Mouse (Mus musculus) c-Kit-positive CD71-positive TER-119-positive erythroid progenitor cells, embryonic 14.5 days (primary cell): Measurements from ENCODE around the gene Dync1i2.

Source experiments
- DNase-seq: peaks from one replicate; pipeline ENCODE4 v3.0.0-alpha.2; 2013; ENCODE audit warnings: low spot score

Gene Dync1i2

DNA sequence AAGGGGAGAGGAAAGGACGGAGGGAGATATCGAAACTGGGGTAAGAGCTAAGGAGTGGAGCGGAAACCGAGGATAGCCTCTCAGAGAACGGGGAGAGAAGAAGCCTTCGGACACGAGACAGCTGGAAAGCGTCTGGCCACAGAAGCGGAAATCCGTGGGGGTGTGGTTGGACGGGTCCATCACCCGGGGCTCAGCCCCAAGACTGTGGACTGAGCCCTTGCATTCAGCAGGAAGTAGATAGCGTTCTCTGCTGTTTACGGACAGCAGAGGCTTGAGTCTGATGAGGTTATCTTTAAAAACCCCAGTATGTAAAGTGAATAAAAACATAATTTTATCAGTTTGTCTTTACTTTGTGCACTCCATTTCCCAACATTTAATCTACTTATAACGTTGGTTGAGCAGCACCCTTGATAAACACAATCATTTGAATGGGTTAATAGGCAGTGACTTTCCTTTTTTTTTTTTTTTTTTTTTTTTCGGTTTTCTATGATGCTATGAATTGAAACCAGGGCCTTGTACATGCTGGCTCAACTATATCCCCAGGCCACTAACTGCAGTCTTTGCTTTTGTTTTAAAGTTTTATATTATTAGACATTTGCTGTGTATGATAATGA, 7.6 kb upstream of the Dync1i2 start:
- no peak for DNase-seq

DNA sequence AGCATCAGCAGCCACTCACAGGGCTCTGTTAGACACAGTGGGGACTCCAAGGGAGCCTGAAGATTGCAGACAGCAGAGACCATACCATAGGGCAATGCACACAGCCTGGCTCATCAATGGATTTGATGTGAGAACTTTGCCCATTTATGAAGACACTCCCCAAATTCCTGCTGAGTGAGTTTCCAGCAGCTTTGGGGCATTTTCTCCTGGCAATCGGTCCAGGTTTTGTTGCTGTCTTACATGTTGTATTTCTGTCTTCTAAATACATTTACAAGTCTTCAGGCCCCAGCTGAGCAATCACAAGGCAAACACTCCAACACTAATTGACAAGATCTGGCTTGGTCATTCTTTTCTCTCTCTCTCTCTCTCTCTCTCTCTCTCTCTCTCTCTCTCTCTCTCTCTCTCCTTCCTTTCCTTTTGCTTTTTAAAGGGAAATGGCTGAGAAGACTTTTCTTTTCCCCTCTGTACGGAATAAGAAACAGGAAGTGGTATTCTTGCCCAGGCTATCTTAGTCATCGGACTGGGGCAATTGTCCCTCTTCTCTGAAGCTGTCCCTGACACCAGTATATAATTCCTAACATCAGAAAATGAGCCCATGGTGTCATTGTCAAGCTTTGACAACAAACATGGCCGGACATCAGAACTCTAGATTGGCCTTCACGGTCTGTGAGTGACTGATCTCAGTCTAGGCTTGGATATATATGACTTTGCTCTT, 2.3 kb upstream of the Dync1i2 start:
- no peak for DNase-seq

DNA sequence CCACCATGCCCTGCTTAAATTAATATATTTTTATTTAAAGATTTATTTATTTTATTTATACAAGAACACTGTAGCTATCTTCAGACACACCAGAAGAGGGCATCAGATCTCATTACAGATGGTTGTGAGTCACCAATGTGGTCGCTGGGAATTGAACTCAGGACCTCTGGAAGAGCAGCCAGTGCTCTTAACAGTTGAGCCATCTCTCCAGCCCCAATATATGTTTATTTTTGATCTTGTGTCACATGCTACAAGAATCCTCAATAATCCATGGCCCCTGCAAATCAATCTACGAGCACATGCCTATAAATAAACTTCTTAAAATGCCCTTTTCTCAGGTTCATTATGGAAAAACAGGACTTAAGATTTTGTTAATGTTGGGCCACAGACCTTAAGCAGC, 410 bp upstream of the Dync1i2 start:
- DNase-seq: no peak

DNA sequence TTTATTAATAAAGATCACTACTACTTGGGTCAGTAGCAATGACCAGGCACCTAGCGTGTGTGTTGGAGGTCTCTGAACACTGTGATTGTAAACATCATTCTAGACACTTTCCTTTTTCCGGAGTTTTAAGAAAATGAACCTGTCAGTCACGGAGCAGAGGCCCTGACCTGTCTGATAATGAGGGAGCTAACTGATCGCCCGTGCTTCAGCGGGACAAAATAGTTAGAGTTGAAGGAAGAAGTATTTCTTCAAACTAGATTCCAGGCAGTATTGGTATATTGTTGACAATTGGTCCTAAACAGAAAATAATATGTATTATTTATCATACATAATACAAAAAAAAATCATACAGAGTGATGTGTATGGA, 837 bp downstream of the Dync1i2 start:
- no peak for DNase-seq

DNA sequence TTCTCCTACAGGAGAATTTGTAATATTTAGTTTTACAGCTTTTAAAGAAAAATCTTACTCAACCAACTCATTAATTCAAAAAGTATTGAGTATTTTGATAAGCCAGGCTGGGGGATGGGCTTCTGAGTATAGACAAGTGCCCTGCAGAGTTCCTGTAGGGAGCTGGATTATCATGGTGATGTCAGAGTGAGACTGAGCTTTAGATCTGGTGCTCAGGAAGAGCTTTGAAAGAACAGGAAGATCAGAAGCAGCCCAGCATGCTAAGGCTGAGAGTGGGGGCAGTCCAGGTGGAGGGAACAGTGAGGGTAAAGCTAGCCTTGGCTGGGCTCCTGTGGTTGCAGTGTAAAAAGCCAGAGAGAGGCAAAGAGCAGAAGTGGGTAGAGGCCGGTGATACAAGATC, 9.5 kb downstream of the Dync1i2 start:
- no peak for DNase-seq

DNA sequence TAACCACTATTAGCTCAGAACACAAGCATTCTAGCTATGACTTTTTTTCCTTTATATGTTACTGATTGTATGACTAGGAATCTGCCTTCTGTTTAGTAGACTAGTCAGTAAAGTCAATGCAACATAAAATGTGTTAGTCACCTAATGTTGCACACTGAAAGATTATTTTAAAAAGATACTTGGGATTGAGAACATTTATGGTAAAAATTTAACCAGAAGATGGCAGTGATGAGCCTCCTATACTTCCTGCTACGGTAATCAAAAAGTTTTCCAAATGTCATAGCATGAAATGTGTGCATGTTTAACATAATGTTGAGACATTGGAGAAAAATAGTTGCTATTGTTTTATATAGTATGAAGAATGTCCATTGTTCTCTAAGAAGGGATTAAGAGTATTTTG, 15.9 kb downstream of the Dync1i2 start:
- DNase-seq: no peak

DNA sequence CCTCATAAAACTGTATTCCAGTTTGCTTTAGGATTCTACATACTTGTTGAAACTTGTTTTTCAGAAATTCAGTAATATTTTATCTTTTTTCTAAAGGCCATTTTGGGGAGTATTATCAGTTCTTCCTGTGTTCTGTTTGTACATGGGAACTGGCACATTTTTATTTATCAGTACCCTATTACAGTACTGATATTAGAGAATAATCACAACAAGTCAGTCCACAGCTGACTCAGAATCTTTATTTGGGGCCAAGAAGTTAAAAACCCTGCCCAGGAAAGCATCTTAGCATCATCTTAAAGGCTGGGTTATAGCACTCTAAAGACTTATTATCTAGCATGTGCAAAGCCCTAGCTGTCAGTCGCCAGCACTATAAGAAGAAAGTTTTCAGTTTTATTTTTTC, 18.1 kb downstream of the Dync1i2 start:
- DNase-seq: no peak

DNA sequence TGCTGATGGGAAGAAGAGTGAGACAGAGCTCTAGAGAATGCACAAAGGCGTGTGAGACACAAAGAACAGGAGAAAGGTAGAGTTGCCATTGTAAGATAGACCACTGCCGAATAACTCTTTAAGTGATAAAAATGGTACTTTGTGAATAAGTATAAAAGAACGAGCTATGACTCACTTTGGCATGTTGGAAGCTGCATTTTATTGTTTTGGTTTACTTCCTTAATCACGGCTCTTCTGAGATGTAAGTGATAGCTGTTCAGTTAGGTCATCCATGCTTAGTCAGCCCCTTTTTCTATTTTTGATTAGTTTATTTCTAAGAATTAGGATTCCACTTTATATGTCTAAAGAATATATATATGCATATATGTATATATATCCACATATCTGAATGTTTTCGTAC, 20.4 kb downstream of the Dync1i2 start:
- DNase-seq: no peak

DNA sequence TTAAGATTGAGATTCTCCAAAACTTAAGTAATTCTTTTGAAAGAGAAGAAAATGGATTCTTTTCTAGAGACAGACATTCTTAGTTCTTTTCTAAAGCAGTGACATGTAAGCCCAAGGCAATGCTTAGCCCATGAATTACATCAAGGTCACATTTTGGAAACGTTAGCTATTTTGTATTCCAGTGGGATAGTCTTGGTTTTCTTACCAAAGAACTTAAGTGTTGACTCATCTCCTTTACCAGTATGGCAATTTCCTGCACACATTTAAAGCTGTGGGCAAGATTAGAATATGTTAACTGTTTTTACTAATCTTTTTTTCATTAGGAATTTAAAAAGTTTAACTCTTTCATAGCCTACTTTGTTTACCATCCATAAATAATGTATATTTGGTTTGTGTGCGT, 21.5 kb downstream of the Dync1i2 start:
- no peak for DNase-seq

DNA sequence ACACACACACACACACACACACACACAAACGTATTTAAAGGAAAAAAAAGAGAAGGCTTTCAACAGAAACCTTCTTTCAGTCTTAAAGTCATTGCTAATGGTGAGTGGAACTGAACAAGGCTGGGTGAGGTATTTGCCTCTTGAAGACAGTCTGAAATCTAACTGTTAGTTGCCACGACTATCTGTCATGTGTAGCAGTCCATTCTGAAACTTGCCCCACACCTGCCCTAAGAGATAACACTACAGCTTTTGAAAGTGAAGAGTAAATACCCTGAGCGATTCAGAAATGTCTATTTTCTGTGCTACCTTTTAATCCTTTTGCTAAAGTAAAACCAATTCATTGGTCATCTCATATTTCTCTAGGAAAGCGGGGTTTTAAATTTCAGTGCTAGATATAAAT, 23.9 kb downstream of the Dync1i2 start:
- peak; percentile 37 for DNase-seq

DNA sequence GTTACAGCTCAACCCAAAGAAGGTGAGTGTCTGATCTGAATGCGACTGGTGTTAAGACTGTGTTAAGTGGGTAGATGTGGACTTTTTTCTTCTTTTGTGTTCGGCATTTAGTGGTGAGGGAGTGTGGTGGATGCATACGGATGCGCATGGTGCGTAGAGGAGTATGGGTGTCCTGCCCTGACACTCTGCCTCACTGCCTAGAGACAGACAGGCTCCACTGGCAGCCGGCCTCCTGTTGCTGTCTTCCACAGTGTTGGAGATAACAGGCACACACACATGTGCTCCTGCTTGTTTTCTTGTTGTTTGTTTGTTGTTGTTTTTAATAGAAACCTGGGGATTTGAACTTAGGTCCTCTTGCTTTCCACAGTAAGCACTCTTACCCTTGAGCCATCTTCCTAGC, 24.5 kb downstream of the Dync1i2 start:
- DNase-seq: no peak

DNA sequence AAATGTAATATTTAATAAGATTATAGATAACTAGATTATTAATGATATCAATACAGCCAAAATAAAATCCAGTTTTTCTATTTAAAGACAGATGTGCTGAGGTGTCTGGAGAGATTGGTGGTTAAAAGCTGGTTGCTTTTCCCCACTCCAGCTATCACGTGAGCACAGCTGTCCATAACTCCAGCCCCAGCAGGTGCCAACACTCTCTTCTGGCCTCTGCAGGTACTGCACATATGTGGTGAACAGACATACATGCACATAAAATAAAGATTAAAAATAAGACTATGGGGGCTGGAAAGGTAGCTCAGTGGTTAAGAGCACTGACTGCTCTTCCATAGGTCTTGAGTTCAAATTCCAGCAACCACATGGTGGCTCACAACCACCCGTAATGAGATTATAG, 30.0 kb downstream of the Dync1i2 start:
- no peak for DNase-seq

DNA sequence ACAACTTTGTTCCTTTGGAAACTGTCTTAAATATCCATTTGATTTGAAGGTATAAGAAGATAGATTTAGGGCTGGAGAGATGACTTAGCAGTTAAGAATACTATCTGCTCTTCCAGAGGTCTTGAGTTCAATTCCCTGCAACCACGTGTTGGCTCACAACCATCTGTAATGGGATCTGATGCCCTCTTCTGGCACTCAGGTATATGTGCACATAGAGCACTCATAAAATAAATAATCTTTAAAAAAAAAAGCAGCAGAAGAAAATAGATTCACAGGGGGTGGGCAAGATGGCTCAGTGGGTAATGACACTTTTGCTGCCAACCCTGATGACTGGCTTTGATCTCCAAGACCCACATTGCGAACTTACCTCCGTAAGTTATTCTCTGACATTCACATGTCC, 30.7 kb downstream of the Dync1i2 start:
- no peak for DNase-seq

DNA sequence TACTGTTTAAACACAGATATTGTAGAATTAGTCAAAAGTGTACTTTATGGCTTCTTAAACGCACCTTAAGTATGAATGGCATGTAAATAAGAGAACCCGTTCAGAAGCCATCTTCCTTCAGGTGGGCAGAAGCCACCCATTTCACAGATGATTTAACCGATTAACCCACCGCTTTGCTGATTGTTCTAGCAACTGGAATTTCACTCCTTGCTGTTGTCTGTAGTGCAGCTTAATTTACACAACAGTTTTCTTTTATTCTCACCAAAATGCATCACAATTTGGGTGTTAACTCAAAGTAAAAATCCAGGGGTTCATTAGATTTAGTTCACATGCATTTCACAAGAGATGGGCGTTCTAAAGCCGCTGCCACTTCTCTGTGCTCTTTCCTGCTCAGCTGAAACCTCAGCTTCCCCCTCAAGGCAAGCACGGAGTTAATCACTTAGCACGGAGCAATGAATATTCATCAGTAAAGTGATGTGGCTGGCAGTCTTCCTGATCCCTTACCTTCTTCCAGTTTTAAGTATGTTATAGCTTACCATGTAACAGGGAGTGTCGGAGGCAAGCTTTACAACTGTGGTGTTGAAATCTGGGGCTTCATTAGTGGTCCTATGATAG, 31.7 kb downstream of the Dync1i2 start:
- no peak for DNase-seq

DNA sequence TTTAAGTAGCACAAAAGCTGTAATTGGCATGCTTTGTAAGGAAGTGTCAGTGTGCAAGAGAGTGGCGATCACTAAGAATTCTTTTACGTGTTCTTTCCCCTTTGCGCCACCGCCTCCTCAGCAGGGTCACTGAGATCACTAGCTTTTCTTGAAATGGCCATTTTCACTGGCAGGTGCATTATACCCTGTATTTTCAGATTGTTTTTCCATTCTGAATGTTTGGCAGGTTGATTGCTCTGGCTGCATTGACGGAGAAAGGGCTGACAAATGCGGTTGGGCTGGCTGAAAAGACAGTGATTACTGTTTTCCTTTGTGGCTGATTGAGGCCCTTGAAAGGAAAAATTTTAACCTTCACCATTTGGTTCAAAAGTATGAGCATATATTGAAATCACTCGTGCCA, 33.3 kb downstream of the Dync1i2 start:
- no peak for DNase-seq

DNA sequence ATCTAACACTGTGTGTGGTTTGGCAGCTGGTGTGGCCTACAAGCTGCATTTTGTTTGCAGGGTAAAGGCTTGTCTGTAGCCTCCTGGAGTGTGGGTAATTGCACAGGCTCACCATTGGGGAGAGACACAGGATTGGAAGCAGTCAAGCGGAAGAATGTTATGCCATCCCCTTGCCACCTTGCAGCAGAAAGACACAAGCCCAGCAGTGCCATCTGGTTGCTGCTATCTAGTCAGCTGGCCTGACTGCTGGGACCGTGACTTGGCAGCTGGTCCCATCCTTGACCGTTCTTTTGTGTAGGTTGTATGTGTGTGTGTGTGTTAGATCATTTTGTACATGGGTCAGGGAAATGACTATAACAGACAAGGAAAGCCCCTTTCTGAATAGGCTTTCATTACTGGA, 33.9 kb downstream of the Dync1i2 start:
- no peak for DNase-seq

DNA sequence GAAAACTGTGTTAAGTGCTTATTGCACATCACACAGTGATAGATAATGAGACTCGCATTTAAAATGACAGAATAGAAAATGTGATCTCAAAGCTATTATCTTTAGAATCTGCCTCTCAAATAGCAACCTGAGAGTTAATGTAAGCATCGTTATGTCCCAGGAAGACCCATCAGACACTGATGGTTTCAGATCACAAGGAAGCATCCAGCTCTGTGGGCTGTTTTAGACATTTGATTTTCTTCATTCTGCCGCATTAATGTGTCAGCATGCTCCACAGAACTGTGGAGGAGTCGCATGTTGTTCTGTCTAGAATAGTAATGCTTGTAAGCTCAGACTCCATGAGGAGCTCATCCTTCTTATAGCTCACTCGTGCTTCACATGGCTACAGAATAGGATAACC, 34.6 kb downstream of the Dync1i2 start:
- DNase-seq: no peak

DNA sequence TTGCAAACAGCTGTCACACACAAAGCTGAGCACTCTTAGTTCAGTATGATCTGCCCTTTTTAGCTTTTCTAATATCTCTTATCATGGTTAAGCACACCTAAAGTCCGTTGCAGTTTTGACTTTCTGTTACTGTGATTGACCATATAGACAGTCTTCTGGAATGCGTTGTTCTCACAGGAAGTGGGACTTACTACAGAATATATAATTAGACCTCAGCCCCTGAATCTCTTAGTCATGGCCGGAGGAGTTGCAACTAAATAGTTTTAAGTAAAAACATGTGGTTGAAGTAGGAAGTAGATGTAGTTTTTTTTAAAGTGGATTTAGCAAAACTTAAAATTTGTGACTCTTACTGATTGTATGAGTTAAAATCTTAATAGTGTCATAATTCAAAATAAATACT, 36.6 kb downstream of the Dync1i2 start:
- DNase-seq: no peak

DNA sequence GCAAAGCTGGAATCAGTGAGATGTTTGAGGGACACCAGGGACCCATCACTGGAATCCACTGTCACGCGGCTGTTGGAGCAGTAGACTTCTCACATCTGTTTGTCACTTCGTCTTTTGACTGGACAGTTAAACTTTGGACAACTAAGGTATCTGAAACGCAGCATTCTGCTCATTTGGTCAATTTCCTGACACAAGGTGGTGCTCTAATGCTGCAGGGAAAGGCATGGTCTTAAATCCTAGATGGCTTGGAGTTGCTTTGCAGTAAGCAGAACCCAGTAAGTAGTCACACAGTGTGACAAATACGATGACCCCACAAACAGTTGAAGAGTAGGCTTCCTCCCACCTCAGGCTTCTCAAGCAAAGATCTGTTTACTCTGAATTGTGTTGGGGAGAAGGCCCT, 39.3 kb downstream of the Dync1i2 start:
- no peak for DNase-seq

DNA sequence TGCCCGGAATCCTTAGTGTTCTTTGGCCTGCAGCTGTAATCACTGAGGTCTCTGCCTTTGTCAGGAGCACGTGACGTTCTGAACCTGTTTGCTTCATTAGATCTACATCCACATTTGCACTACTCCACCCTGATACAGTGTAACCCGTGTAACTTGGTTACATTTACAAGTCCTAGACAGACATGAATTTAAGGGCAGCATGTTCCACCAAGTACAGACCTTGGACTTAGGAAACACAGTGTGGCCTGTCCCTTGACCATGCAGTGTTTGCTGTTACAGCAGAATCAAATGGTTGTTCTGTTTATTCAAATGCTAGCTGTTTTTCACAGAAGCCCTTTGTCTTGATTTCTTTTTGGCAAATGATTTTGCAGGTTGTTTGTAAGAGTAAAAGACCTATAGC, 43.3 kb downstream of the Dync1i2 start:
- no peak for DNase-seq

DNA sequence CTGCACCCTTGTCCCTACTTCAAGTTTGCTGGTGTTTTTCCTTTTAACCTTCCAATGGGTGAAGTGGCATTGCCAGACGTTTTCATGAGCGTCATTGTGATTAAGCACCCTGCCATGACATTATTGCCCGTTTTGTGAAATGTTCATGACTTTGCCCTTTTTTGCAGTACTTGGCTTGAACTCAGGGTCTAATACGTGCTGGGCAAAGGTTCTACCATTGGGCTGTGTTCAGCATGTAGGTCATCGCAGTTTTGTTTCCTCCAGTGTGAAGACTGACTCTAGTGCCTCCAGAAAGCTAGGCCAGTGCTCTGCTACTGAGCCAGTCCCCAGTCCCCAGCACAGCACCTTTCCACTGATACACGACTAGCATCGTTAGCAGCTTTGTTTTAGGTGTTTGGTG, 45.1 kb downstream of the Dync1i2 start:
- DNase-seq: no peak

DNA sequence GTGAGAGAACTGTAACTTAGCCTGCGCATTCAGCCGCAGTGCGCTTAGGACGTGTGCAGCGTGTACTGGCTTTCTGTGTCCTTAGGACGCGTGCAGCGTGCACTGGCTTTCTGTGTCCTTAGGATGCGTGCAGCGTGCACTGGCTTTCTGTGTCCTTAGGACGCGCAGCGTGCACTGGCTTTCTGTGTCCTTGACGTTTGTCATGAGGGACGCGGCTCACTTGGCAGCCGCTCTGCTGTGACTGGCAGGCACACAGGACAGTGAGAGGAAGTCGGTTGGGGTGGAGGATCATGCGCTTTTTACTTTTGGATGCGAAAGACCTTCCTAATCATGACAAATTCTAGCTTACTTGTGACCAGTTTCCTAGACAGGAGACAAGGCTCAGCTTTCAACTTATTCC, 53.1 kb downstream of the Dync1i2 start:
- DNase-seq: no peak

DNA sequence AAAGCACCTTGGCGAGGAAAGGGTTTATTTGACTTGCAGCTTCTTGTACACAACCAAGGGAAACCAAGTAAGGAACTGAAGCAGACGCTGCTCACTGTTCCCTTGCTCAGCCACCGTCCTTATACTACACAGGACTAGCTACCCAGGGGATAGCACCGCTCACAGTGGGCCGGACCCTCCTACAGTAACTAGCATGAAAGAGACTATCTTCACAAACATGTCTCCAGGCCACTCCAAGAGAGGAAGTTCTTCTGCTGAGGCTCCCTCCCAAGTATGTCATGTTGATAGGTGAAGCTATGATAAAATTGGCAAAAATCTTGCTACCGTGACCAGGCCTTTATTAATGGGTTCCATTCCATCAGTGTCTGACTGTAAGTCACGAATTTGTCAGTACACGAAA, 57.2 kb downstream of the Dync1i2 start:
- no peak for DNase-seq

DNA sequence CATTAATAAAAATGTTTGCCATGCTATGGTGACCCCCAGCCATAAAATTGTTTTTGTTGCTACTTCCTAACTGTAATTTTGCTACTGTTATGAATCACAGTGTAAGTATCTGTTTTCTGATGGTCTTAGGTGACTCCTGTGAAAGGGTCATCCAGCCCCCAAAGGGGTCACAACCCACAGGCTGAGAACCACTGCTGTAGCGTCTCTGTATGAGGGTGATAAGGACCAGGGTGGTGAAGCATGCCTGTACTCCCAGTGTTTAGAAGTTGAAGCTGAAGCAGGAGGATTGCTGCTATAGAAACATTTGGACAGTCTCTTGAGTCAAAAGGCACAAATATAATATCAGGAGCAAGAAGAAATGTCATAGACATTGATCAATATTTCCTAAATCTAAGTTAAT, 57.8 kb downstream of the Dync1i2 start:
- no peak for DNase-seq
